Mouse (Mus musculus) heart, postnatal 14 days (tissue): ENCODE results near the gene Arhgef1. TPM values are rescaled to one million over a fixed set of nuclear protein-coding genes. Genes with fewer than 3 reads are reported as not detected.
"Not testable (repeated sequence)": the region's sequence is repeated elsewhere in the genome, so short reads cannot be mapped to it uniquely, and the experiment has no call there.

Experiments
- DNase-seq, 2 experiments: peaks; one replicate each; pipeline ENCODE4 v3.0.0; 2021 to 2022
- intact Hi-C: fragments of 180-260 bp; cut with DNase I; formaldehyde crosslinking; loops from one replicate; pipeline ENCODE4 v1.15.1; 2025
- total RNA-seq, 2 experiments: library from RNA; stranded (reverse); gene quantifications; 2 replicates each; pipeline ENCODE4 v1.2.3; 2021

Arhgef1 gene
- total RNA-seq, 2 experiments from 2014 or later: 76.1 to 78.7 TPM

DNA sequence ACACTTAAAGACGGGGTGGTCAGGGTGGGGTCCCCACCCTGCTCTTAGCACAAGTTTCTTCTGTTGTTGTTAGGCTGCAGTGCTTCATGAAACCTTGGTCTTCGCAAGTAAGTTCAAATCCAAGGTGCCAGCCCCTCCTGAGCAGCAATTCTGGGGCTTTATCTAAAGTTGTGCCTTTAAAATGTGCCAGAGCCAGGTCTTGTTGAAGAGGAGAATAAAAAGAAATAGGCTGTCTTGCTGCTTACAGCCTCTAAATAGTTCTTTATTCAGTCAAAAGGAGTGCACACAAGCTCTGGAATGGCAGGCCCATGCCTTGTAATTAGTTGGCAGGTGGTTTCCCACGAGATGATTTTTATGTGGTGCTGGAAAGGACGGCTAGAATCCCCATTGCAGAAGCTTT, 15.6 kb upstream of the Arhgef1 start:
- intact Hi-C loops: loop anchor here (5.0 to 10.0 kb wide), 3 partner anchors 190 to 740 kb away; partner anchors contain the start of gene B3gnt8
- DNase-seq: no peak

DNA sequence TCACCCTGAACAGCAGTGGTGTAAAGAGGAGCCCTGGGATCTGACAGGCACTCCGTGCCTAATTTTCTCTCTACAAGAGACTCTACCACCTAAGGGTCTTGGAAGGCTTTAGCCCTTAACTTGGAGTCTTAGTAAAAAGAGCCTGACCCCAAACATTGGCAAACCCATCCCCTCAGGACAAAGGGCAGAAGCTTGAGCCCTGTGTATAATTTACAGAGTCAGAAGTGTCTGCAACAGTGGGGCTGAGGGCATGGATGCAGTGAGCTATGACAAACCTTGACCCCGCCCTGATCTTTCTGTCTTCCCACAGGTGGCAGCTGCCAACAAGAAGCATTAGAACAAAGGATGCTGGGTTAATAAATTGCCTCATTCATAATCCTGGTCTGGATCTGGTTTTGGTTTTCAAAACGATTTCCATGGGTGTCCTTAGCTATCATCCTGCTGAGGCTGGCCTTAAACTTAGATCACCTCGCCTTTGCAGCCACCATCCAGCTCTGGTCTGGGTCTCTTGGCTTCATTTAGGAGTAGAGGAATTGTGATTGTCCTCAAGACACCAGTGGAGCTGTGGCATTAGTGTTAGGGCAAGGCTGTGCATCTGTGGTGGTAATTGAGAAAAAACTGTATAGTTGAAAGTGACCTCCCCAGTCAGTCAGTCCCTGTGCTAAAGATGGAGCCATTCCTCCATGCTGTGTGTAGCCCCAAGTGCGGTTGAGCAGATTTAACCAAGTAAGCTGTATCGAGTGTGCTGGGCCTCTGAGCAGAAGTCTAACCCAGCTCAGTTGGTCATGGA, 13.1 kb upstream of the Arhgef1 start:
- intact Hi-C loops: loop anchor here (1.0 to 10.0 kb wide), 6 partner anchors 15 to 738 kb away; partner anchors contain the start of gene B3gnt8
- no peak for DNase-seq

DNA sequence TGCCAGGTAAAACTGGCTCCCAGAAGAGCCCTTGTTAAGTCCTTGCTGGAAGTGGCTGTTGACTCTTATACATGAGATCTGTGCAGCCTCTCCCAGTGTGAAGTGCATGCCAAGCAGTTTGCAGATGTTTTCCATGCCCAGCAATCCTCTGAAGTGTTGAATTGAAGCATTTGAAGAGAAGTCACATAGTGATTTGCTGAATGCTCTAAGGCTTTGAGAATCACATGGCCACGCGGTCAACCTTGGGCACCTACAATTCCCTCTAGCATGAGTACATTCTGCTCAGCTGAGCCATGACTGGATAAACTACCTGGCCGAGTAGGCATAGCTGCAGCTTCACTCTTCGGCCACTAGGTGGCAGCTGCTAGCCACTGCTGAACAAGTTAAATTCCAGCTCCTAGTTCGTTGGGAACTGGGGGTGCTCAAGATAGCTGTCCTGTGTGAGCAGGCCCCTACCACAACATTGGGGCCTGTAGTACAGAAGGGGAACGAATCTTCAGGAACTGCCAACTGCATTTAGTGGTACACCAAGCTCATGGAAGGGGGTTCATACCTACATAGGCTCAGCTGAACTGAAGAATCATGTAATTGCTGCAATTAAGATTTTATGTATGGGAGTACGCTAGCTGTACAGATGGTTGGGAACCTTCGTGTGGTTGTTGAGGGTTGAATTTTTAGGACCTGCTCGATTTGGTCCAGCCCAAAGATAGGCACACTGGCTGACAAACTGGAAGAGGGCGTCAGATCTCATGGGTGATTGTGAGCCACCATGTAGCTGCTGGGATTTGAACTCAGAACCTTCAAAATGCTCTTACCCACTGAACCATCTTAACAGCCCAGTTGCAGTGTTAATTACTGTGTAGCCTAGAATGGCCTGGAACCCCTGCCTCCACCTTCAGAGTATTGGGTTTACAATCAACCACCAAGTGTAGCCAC, 12.2 kb upstream of the Arhgef1 start:
- intact Hi-C loops: loop anchor here (1.0 to 2.0 kb wide), 3 partner anchors 14 to 74 kb away; no protein-coding TSS in a partner anchor
- DNase-seq: peak; percentile 74 to 82

DNA sequence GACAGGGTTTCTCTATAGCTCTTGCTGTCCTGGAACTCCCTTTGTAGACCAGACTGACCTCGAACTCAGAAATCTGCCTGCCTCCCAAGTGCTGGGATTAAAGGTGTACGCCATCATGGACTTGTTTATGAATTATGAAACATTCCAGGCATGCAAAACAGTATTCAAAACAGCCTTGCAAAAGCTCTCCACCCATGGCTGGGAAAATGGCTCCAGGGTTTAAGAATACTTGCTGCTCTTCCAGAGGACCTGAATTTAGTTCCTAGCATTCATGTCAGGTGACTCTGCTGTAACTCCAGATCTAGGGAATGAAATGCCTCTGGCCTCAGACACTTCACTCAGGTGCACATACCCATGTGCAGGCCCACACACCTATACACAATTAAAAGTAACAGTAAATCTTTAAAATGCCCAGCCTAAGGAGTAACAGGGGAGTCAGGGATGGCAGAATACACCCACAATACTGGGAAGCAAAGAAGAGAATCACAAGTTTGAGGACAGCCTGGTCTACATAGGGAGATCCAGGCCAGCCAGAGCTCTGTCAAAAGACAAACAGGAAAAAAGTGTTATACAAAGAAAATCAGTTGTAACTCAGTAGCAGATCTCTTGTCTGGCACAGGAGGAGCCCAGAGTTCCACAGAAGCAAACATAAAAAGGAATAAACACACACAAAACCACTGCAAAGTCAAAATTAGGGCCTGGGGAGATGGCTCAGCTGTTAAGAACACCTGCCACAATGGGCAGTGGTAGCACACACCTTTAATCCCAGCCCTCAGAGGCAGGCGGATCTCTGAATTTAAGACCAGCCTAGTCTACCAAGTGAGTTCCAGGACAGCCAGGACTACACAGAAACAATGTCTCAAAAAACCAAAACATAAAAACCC, 11.2 kb upstream of the Arhgef1 start:
- DNase-seq: no peak
- intact Hi-C loops: loop anchor here (2.0 kb wide), 2 partner anchors 13 to 73 kb away; no protein-coding TSS in a partner anchor

DNA sequence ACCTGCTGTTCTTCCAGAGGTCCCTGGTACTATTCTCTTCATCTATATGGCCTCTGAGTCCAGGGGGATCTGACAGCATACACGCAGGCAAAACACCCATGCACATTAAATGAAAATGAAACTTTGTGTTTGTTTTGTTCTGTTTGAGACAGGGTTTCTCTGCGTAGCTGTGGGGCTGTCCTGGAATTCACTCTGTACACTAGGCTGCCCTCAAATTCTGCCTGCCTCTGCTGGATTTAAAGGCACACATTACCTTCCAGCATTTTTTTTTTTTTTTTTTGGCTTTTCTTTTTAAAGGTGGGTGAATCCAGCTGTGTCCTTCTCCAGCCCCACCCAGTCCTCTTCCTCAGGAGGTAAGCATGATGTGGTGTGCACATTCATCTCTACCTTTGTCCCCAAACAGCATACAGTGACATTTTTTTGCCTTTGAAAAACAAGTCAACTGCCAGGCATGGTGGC, 10.6 kb upstream of the Arhgef1 start:
- intact Hi-C loops: no loop called here
- no peak for DNase-seq

DNA sequence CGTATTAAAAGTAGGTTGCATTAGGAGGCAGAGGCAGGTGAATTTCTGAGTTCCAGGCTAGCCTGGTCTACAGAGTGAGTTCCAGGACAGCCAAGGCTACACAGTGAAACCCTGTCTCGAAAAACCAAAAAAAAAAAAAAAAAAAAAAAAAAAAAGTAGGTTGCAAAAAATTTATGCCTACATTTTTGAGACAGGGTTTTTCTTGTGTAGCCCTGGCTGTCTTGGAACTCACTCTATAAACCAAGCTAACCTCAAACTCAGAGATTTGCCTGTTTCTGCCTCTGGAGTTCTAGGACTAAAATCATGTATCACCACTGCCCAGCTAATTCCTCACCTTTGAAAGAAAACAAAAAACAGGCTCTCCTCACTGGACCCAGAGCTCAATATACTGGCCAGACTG, 7.0 kb upstream of the Arhgef1 start:
- intact Hi-C loops, DNase-seq: not testable (repeated sequence)

DNA sequence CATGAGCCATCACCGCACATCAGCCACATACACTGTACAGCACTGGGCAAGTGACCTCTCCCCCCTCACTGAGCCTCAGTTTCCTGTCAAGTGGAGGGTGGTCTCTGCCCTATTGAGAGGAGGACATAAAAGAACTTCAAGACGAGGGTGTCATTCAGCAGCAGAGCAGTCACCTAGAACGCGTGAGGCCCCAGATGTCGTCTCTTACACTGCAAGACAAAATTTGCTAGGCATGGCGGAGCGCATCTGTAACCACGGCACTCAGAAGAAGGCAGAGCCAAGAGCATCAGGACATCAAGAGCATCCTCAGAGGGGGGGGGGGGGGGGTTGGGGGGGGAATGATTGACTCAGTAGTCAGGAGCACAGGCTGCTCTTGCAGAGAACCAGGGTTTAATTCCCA, 6.4 kb upstream of the Arhgef1 start:
- intact Hi-C loops: no loop called here
- no peak for DNase-seq

DNA sequence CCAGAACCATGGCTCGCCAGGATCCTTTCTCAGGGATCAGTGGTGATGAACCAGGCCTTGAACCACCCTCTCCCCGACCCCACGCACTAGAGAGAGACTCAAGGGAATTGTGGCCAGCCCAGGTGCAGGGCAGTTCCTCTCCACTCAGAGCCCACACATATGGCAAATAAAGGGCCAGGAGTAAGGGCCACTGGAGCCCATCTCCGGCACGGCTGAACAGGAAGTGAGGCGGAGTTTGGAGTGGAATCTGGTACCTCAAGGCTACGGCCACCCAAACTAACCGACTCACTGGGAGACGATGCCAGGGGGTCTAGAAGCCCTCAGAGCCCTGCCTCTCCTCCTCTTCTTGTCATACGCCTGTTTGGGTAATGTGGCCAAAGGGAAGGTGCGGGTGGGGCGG, 5.5 kb upstream of the Arhgef1 start, which contains the start of gene Cd79a:
Gene Cd79a, plus strand, starts transcription at position 158 of the 400 bp plus-strand sequence.
- intact Hi-C loops: no loop called here
- no peak for DNase-seq

DNA sequence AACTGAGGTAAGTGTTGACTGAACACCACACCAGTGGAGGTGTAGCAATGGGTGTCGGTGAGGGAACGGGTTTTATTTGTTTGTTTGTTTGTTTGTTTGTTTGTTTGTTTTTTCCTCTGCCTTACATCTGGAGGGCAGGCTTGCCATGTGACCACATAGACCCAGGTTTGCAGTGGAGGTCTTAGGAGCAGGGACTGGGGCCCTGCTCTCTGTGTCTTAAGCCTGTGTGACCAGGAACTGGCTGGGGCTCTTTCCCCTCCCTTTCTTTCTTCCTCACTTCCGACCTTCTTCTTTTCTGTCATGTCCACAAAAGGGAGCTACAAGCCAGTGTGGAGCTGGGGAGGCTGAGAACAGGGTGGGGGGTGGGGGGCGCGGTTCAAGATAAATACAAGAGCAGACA, 4.8 kb upstream of the Arhgef1 start:
- intact Hi-C loops: no loop called here
- no peak for DNase-seq

DNA sequence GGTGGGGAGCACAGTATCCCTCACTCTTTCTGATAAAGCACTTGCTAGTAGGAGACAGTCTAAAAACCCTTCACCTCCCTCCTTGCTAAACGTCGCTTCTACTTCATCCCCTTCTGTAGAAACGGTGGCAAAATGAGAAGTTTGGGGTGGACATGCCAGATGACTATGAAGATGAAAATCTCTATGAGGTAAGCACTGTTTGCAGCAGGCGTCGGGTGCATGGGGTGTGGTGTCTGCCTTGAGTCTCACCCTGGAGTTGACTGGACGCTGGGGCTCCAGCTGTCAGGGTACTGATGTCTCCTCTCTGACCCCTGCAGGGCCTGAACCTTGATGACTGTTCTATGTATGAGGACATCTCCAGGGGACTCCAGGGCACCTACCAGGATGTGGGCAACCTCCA, 1.6 kb upstream of the Arhgef1 start:
- no peak for DNase-seq
- intact Hi-C loops: loop anchor here (5.0 to 10.0 kb wide), 2 partner anchors 71 to 324 kb away; partner anchors contain the start of genes Dedd2, Rabac1 and Zfp526

DNA sequence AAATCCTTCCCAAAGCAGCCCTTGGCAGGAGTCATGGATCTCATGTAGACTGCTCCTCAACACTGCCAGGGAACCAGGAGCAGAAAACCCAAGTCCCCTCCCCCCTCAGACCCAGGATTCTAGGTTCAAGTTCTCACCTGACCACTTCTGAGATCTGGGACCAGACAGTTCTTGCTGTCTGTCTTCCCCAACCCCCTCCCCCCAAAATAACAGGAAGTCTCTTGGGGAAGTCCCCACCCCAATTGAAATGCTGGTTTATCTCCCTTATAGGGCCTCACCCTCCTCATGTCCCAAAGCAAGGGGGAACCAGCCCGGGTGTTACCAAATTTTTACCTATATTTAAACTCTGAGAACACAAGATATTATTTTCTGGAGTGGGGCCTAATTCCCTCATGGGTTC, 870 bp upstream of the Arhgef1 start:
- DNase-seq: no peak
- intact Hi-C loops: loop anchor here (5.0 to 10.0 kb wide), 2 partner anchors 70 to 323 kb away; partner anchors contain the start of genes Dedd2, Rabac1 and Zfp526

DNA sequence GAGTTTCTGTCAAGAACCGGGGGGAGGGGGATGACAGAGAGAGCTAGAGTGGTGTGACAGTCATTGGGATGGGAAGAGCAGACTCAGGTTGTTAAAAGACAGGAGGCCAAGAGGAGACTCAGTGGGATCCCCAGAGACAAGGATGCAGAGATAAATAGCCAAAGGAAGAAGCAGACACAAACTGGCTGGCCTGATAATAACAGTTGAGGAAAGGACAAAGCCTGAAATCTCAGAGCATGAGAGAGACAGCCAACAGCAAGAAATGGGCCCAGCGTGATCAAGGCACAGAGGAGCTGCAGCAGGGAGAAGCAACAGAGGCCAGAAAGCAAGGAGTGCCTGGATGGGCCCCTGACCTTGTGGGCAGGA, 465 bp upstream of the Arhgef1 start:
- intact Hi-C loops: loop anchor here (5.0 to 10.0 kb wide), 2 partner anchors 70 to 323 kb away; partner anchors contain the start of genes Dedd2, Rabac1 and Zfp526
- DNase-seq: no peak

DNA sequence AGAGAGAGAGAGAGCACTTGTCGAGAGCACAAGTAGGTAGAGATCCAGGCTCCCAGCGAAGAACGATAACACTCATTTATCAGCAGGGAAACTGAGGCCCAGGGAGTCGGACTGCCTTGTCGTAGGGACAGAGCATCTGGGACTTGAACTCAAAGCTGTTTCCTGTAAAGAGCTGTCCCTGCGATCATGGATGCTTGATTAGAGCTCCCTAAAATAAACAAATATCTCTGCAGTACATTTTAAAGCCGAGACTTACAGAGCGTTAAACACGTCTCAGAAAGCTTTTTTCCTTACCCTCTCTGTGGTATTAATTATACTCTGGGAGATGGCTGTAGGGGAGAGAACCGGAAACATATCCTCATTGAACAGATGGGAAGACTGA, 723 bp downstream of the Arhgef1 start:
- DNase-seq: no peak
- intact Hi-C loops: loop anchor here (5.0 to 10.0 kb wide), 2 partner anchors 69 to 321 kb away; partner anchors contain the start of genes Dedd2, Rabac1 and Zfp526

DNA sequence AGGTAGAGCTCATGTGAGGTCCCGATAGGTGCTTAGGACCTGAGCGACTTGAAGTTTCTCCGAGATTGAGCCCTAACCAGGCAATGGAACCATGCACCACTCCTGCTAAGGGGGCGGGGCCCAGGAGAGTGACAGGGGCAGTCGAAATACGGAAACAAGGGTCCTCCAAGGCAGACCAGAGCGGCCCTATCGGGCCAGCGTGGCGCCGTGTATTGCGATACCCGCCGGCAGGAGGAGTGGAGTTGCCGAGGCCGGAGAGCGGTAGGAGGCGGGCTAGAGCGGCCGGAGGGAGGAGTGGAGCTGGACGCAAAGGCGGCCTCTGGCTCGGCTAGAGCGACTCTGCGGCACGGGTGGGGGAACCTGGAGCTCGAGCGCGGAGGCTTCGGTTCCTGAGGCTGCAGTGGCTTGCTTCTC, 1.4 kb downstream of the Arhgef1 start:
- intact Hi-C loops: loop anchor here (2.0 to 10.0 kb wide), 3 partner anchors 13 to 321 kb away; partner anchors contain the start of genes Dedd2, Rabac1 and Zfp526
- peak; percentile 97 for DNase-seq

DNA sequence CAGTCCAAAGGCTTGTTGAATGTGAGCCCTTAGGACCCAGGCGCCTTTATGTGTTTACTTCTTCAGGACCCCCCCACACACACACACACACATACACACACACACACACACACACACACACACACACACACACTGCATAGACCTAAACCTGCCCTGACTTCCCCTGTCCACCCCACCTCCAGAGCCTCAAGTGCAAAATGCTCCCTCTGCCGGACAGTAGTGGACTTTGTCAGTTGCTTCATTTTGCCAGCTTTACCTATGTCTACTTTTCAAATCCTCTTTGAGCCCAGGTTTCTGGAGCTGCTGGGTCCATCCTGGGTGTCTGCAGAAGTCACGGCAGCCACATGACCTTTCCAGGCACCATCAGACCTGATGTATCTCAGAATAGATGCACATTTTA, 2.2 kb downstream of the Arhgef1 start:
- intact Hi-C loops: loop anchor here (2.0 to 10.0 kb wide), 3 partner anchors 14 to 320 kb away; partner anchors contain the start of genes Dedd2, Rabac1 and Zfp526
- peak; percentile 51 to 69 for DNase-seq

DNA sequence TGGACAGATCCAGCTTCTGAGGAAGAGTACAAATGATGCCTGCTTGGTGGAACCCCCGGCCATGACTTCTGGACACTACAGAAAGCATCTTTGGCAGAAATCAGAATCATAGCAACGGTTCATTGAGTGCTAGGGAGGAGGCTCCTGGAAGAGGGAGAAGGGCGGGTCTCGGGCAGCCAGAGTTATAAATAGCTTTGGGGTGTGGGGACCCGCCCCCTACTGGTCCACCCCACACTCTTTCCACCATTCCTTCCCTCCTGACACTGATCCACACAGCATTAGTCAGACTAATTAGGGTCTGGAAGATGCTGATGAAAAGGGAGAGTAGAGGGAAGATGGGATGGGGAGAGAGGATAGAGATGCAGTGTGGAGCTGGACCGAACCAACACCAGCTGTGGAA, 3.8 kb downstream of the Arhgef1 start:
- DNase-seq: no peak
- intact Hi-C loops: loop anchor here (10.0 kb wide), 1 partner anchor 318 kb away; the partner anchor contains the start of genes Dedd2 and Zfp526

DNA sequence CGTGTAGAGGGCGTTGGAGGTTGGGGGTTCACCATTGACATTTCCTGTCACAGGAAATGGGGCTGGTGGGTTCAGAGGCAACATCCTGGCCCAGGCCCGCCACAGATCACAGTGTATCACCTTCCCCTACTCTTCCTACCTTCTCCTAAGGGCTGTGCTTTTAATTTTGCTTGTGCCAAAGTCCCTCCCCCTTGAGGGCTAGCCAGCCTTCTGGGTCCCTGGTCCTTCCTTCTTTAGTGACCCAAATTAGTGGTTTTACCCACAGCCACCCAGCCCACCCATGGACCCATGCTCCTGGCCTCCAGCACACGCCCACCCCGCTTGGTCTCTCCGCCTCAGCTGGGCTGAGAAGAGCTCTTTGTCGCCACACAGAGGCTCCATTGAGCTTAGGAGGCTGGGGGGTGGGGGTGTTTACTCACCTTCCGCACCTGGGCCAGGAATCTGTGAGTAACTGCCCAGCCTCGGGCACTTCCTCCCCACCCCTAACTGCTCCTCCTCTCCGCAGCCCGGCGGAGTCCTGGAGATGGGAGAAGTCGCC, 4.6 kb downstream of the Arhgef1 start:
- intact Hi-C loops: loop anchor here (10.0 kb wide), 1 partner anchor 318 kb away; the partner anchor contains the start of genes Dedd2 and Zfp526
- no peak for DNase-seq

DNA sequence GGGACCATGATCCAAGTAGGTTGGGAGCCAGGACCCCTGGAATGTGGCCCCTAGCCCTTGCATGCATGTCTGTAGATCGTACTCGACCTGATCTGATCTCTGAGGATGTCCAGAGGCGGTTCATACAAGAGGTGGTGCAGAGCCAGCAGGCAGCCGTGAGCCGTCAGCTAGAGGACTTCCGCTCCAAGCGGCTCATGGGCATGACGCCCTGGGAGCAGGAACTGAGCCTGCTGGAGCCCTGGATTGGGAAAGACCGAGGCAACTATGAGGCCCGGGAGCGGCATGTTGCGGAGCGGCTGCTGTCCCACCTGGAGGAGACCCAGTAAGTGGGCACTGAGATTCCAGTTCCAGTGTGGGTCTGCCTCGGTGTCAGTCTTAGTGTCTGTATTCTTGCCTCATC, 9.8 kb downstream of the Arhgef1 start:
- intact Hi-C loops: no loop called here
- no peak for DNase-seq

DNA sequence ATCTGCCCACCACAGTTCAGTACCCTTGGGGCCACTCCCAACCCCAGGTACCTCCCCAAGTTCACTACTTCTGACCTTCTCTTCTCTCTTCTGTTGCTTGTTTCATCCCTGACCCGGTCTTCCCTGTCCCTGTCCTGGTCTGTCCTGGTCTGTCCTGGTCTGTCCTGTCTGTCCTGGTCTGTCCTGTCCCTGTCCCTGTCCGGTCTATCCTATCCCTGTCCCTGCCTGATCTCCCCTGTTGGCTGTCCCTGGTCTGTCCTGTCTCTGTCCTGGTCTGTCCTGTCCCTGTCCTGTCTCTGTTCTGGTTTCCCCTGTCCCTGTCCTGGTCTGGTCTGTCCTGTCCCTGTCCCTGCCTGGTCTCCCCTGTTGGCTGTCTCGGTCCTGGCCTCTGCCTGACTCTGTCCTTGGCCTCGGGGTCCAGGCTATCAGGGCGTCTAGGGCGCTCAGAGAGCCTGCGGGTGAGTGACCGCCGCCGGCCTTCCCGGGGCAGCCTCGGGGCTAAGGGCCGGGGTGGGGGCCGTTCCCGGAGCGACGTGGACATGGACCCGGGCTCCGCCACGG, 16.1 kb downstream of the Arhgef1 start:
- intact Hi-C loops: no loop called here
- peak in 1 of 2 experiments; percentile 25 for DNase-seq
